Mouse (Mus musculus) brain, embryonic 14.5 days (tissue): ENCODE results near the gene Stard5. TPM values are rescaled to one million over a fixed set of nuclear protein-coding genes. Genes with fewer than 3 reads are reported as not detected.

Experiments
- DNase-seq: peaks from one replicate; pipeline ENCODE4 v3.0.0-alpha.2; 2011; ENCODE audit warnings: low read depth
- CTCF ChIP-seq: fragments of 200-500 bp; IDR thresholded peaks from 2 replicates; pipeline ENCODE4 v1.5.1; 2012; ENCODE audit warnings: inconsistent platforms, mild to moderate bottlenecking, moderate library complexity, borderline replicate concordance; ENCODE audit not compliant: insufficient read depth, insufficient read length; ENCODE audit errors: extremely low read depth
- POLR2A ChIP-seq: fragments of 200-500 bp; IDR thresholded peaks from 2 replicates; pipeline ENCODE4 v1.6.1; 2012; ENCODE audit warnings: mild to moderate bottlenecking, inconsistent platforms, borderline replicate concordance; ENCODE audit not compliant: poor library complexity, insufficient read depth, insufficient read length, severe bottlenecking; ENCODE audit errors: extremely low read depth
- polyA plus RNA-seq: library from polyadenylated mRNA; depleted of rRNA; stranded (reverse); fragments of >200 nt; gene quantifications from 2 replicates; pipeline ENCODE4 v1.2.3, GENCODE M21; 2012

The Stard5 gene
- polyA plus RNA-seq, 1 experiment = 6.2 TPM

- peak; percentile 6 for DNase-seq
These were observed 16.5 kb upstream of the Stard5 start for GRCm38 (mm10) chr7:83615272-83615671.

GRCm38 (mm10) chr7:83615815-83616214, 15.9 kb upstream of the Stard5 start:
- no peak for DNase-seq
- TF ChIP-seq CTCF = no peak
- TF ChIP-seq POLR2A = no peak

More at GRCm38 (mm10) chr7:83615272-83615671, 16.5 kb upstream of the Stard5 start:
- TF ChIP-seq POLR2A = no peak
- no peak for TF ChIP-seq CTCF

- no peak for DNase-seq
- TF ChIP-seq POLR2A (no peak), CTCF (no peak)
These were observed 15.5 kb upstream of the Stard5 start for GRCm38 (mm10) chr7:83616268-83616667.

GRCm38 (mm10) chr7:83618709-83619108, 13.1 kb upstream of the Stard5 start:
- no peak for DNase-seq
- TF ChIP-seq CTCF = no peak
- TF ChIP-seq POLR2A = no peak

- no peak for DNase-seq
- TF ChIP-seq CTCF (no peak), POLR2A (no peak)
These were observed 9.2 kb upstream of the Stard5 start for GRCm38 (mm10) chr7:83622582-83622981.

- no peak for TF ChIP-seq CTCF
- TF ChIP-seq POLR2A = no peak
- DNase-seq = no peak
These were observed 7.7 kb upstream of the Stard5 start for GRCm38 (mm10) chr7:83624065-83624464.

- TF ChIP-seq POLR2A (no peak), CTCF (no peak)
These were observed 5.1 kb upstream of the Stard5 start for GRCm38 (mm10) chr7:83626557-83627257.

GRCm38 (mm10) chr7:83627369-83627768, 4.4 kb upstream of the Stard5 start:
- TF ChIP-seq CTCF (no peak), POLR2A (no peak)
- no peak for DNase-seq

More at GRCm38 (mm10) chr7:83626557-83627257, 5.1 kb upstream of the Stard5 start:
- DNase-seq = no peak

GRCm38 (mm10) chr7:83631073-83631827, 509 bp upstream of the Stard5 start:
- TF ChIP-seq POLR2A (no peak), CTCF (no peak)
- DNase-seq = peak; percentile 57

GRCm38 (mm10) chr7:83632682-83633120, 942 bp downstream of the Stard5 start:
- DNase-seq = no peak
- TF ChIP-seq CTCF (no peak), POLR2A (no peak)

- DNase-seq = no peak
- TF ChIP-seq POLR2A = no peak
- no peak for TF ChIP-seq CTCF
These were observed 2.1 kb downstream of the Stard5 start for GRCm38 (mm10) chr7:83633856-83634255.
